Mouse (Mus musculus): ENCODE measurements around the gene Foxp4.

DNA sequence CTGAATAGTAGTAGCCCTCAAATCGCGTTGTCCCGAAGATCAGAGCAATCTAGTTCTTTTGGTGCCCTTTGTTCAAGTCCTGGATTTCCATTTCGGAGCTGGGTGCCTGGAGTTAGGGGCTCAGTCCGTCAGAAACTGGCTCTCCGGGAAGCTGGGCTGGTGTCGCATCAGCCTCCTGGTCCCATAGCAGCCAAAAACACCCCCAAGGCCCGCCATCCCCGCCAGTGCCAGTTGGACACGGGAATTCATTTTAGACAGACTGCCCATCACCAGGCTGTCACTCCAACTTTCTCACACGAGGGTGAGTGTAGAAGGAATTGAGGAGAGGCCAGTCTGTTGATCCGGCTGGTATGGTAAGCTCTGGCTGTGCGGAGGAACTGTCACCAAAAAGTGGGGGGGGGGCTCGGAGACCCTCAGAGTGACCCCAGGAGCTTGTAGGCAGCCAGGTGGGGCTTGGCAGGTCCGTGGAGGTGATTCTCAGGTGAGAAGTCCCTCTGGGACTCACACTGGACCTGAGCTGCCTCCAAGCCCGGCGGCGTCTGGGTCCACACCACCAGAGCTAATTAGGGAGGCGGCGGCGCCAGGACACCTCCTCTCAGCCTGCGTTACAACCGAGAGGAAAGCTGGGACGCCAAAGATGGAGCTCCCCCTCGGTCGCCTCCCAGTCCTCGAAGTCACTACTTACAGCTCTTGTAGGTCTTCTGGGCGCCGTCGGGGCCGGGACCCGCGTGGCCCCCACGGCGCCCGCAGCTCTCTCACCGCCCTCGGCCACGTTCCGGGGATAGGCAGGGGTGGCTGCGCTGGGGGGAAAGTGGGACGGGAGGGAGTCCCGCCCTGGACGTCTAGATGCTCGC, 90.6 kb downstream of the Foxp4 start:
- TF ChIP-seq FOSL1 (IDR thresholded peaks at IDR 0.05; ENCODE audit: insufficient read depth, low read length, poor library complexity, severe bottlenecking) (no peak), CTCF (IDR thresholded peaks at IDR 0.05; ENCODE audit: control insufficient read depth, insufficient read depth, insufficient read length) (no peak)

All from C2C12 (cell line).